Mouse (Mus musculus): ENCODE measurements around the gene Phf12.

DNA sequence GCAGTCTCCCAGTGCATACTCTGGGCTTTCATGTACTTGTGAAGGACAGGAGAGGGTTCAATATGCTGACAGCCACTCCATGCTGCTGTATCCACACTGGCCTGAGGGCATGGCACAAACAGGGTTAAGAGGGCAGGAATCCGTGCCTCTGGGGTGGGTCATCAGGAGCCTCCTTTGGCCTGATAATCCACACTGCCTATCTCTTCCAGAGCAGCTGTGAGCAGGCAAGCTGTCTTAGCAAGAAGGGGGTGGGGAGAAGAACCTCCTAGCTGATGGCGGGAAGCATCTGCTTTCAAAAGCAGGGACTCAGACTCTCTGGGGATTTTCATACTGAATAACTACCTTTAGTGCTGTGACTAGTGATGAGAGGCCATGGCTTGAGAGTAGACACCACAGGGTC lies 83.4 kb downstream of the Phf12 start:
- TF ChIP-seq EP300 (IDR thresholded peaks at IDR 0.05; ENCODE audit: insufficient read depth, low read depth, low read length) (no peak), CTCF (IDR thresholded peaks at IDR 0.05; ENCODE audit: low read depth, low read length) (no peak)
